Mouse (Mus musculus) c-Kit-positive CD71-negative TER-119-negative erythroid progenitor cells, embryonic 14.5 days (primary cell): ENCODE data around the gene Frmpd3.
"Not testable (repeated sequence)": the region's sequence is repeated elsewhere in the genome, so short reads cannot be mapped to it uniquely, and the experiment has no call there.

Source experiments
- DNase-seq: peaks from one replicate; pipeline ENCODE4 v3.0.0-alpha.2; 2013; ENCODE audit warnings: low read depth

Gene Frmpd3

GRCm38 (mm10) chrX:140341656-140342392, at the start of gene Frmpd3:
Gene Frmpd3, plus strand, starts transcription at chrX:140342263.
- no peak for DNase-seq

GRCm38 (mm10) chrX:140303731-140304130, 38.3 kb upstream of the Frmpd3 start:
- no peak for DNase-seq

GRCm38 (mm10) chrX:140305652-140306051, 36.4 kb upstream of the Frmpd3 start:
- no peak for DNase-seq

GRCm38 (mm10) chrX:140317931-140318330, 24.1 kb upstream of the Frmpd3 start:
- DNase-seq: no peak

GRCm38 (mm10) chrX:140319131-140319530, 22.9 kb upstream of the Frmpd3 start:
- no peak for DNase-seq

- not testable (repeated sequence) for DNase-seq
Observed at GRCm38 (mm10) chrX:140320671-140321070, 21.4 kb upstream of the Frmpd3 start.

- DNase-seq: no peak
Observed at GRCm38 (mm10) chrX:140342393-140343163, 515 bp downstream of the Frmpd3 start.

GRCm38 (mm10) chrX:140375628-140376027, 33.6 kb downstream of the Frmpd3 start:
- no peak for DNase-seq

GRCm38 (mm10) chrX:140399986-140400385, 57.9 kb downstream of the Frmpd3 start:
- no peak for DNase-seq

- DNase-seq: no peak
Observed at GRCm38 (mm10) chrX:140402904-140403303, 60.8 kb downstream of the Frmpd3 start.

- no peak for DNase-seq
Observed at GRCm38 (mm10) chrX:140406079-140406478, 64.0 kb downstream of the Frmpd3 start.

GRCm38 (mm10) chrX:140406501-140406900, 64.4 kb downstream of the Frmpd3 start:
- no peak for DNase-seq

- DNase-seq: no peak
Observed at GRCm38 (mm10) chrX:140407593-140407992, 65.5 kb downstream of the Frmpd3 start.

GRCm38 (mm10) chrX:140418467-140418866, 76.4 kb downstream of the Frmpd3 start:
- DNase-seq: no peak

- no peak for DNase-seq
Observed at GRCm38 (mm10) chrX:140427124-140427523, 85.1 kb downstream of the Frmpd3 start.

- no peak for DNase-seq
Observed at GRCm38 (mm10) chrX:140428252-140428651, 86.2 kb downstream of the Frmpd3 start.

GRCm38 (mm10) chrX:140429985-140430384, 87.9 kb downstream of the Frmpd3 start:
- DNase-seq: no peak

GRCm38 (mm10) chrX:140430506-140430905, 88.4 kb downstream of the Frmpd3 start:
- no peak for DNase-seq

GRCm38 (mm10) chrX:140431981-140432380, 89.9 kb downstream of the Frmpd3 start:
- no peak for DNase-seq

- DNase-seq: no peak
Observed at GRCm38 (mm10) chrX:140432786-140433185, 90.7 kb downstream of the Frmpd3 start.

GRCm38 (mm10) chrX:140437906-140438305, 95.8 kb downstream of the Frmpd3 start:
- no peak for DNase-seq

GRCm38 (mm10) chrX:140445551-140445950, 103.5 kb downstream of the Frmpd3 start:
- no peak for DNase-seq

- DNase-seq: no peak
Observed at GRCm38 (mm10) chrX:140450071-140450470, 108.0 kb downstream of the Frmpd3 start.
